9 mouse cellular contexts compared by ENCODE assay signal in the genomic region with DNA sequence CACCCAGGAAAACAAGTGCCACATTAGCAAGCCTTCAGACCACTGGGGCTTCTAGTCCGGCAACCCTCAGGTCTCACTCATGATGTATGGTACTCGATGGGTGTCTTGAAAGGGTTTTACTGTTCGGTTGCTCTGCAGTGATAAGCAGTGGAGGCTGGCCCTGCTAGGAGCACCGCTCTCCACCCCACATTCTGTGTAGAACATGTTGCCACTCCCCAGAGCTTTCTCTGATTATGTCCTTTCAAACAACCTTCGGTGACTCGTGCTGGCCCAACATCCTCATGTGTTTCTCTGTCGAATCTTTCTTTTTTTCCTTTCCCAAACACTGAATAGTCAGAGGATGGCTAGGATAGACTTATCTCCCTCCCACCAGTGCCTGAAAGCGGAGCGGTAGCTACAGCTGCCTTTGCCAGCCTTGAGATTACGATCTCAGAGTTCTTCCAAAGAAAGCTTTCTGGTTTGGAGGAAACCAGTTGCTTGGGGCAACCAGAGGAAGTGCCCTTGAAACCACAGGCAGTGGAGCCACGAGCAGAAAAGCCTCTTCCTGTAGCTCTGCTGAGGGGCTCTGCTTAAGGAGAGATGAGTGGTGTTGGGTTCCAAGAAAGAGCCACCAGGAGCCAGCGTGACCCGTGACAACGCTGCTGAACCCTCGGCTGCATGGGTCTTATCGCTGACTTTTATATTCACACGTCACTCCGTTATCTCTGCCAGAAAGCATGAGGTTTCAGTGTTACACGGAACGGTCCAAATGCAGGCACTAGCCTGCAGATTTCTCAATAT.
DNase-seq lines count a peak whose midpoint lies in the region; ATAC-seq and TF ChIP-seq lines count a peak whose summit lies in the region.
"Had no signal": no experiment of that assay in that cellular context is flagged by ENCODE, and none has a peak within 500 bp of the region (broad histone marks: within the 10 kb centered on the region; RNA-seq: fewer than 3 reads in every experiment).

No protein-coding gene starts in this region.

- H3K9ac ChIP-seq in lung, postnatal 0 days (replicated peaks; ENCODE audit: low read depth) = no peak overlapping the region
- no peak overlapping the region for H3K9ac ChIP-seq in heart, embryonic 15.5 days
- H3K9ac ChIP-seq: limb, embryonic 13.5 days had no signal

- peak; percentile 32 for DNase-seq in lung, postnatal 0 days (ENCODE audit: low spot score)
- DNase-seq in lung, postnatal 10 days = no peak
- peak; percentile 68 for DNase-seq in adrenal gland, adult 2 months
- DNase-seq in naive thymus-derived CD4-positive, alpha-beta T cell, adult 2 months (ENCODE audit: low read depth) = peak; percentile 74
- DNase-seq in left cerebral cortex, adult 9 months (ENCODE audit: low spot score in 2 of 2) = no peak
- DNase-seq in cerebellum, postnatal 10 days = no peak
- DNase-seq in gastrocnemius, postnatal 10 days = no peak

- no peak overlapping the region for H3K4me3 ChIP-seq in lung, postnatal 0 days (ENCODE audit: low read depth, low read length)
- no peak overlapping the region for H3K4me3 ChIP-seq in heart, embryonic 15.5 days
- H3K4me3 ChIP-seq: limb, embryonic 13.5 days had no signal

- no peak overlapping the region for H3K27ac ChIP-seq in lung, postnatal 0 days (ENCODE audit: low read length)
- no peak overlapping the region for H3K27ac ChIP-seq in heart, embryonic 15.5 days
- H3K27ac ChIP-seq: limb, embryonic 13.5 days had no signal

- no peaks in the 10 kb centered on the region for H3K9me3 ChIP-seq in lung, postnatal 0 days (ENCODE audit: low read length)
- H3K9me3 ChIP-seq in heart, embryonic 15.5 days (replicated peaks) = no peaks in the 10 kb centered on the region
- H3K9me3 ChIP-seq: limb, embryonic 13.5 days had no signal

- 36% methylated on average over 20 of the region's 20 CpGs for WGBS in lung, postnatal 0 days
- WGBS in heart, embryonic 15.5 days = 38% methylated on average over 20 of the region's 20 CpGs

- H3K4me1 ChIP-seq in lung, postnatal 0 days (ENCODE audit: insufficient read depth, low read depth, low read length) = peaks cover 6% of the 10 kb centered on the region; the same call in 1 of the 2 replicates
- H3K4me1 ChIP-seq in heart, embryonic 15.5 days (replicated peaks) = peaks cover 24% of the 10 kb centered on the region

- H3K4me2 ChIP-seq in lung, postnatal 0 days (replicated peaks; ENCODE audit: low read depth, low read length) = no peak overlapping the region
- peak overlapping the region; percentile 24; the same call in 1 of the 2 replicates for H3K4me2 ChIP-seq in heart, embryonic 15.5 days
- H3K4me2 ChIP-seq: limb, embryonic 13.5 days had no signal

- no peaks in the 10 kb centered on the region for H3K36me3 ChIP-seq in lung, postnatal 0 days (ENCODE audit: insufficient read depth, low read length)
- no peaks in the 10 kb centered on the region for H3K36me3 ChIP-seq in heart, embryonic 15.5 days
- H3K36me3 ChIP-seq: limb, embryonic 13.5 days had no signal

- no peak for TF ChIP-seq CTCF in lung, postnatal 0 days (IDR thresholded peaks at IDR 0.05)

- H3K27me3 ChIP-seq in lung, postnatal 0 days (replicated peaks; ENCODE audit: insufficient read depth, low read length) = no peaks in the 10 kb centered on the region
- H3K27me3 ChIP-seq in heart, embryonic 15.5 days = no peaks in the 10 kb centered on the region
- H3K27me3 ChIP-seq: limb, embryonic 13.5 days had no signal

- no peak; the same call in 1 of the 2 replicates for ATAC-seq in lung, postnatal 0 days
- ATAC-seq in heart, embryonic 15.5 days (replicated peaks; ENCODE audit: insufficient number of reproducible peaks, insufficient read depth, low FRiP score, low read depth) = peak; percentile 53; the same call in 1 of the 2 replicates

- no peak for TF ChIP-seq EP300 in lung, postnatal 0 days (IDR thresholded peaks at IDR 0.05)

Comparison
In these comparisons a context has a peak if more than half of its experiments do, and no peak if none do; other contexts are left out.
1. DNase-seq: peak in lung, postnatal 0 days (single experiment), adrenal gland, adult 2 months (single experiment) and naive thymus-derived CD4-positive, alpha-beta T cell, adult 2 months (single experiment); none in lung, postnatal 10 days (single experiment), left cerebral cortex, adult 9 months (0 of 2), cerebellum, postnatal 10 days (0 of 2) and gastrocnemius, postnatal 10 days (single experiment).